Mouse (Mus musculus) skeletal muscle tissue, adult 2 months (tissue): ENCODE measurements around the gene Orc5.
A peak's percentile ranks its signal among the peaks of the same experiment; 100 is the strongest.

Experiments
- DNase-seq: peaks from one replicate; pipeline ENCODE4 v3.0.0-alpha.2; 2012; ENCODE audit warnings: low read depth, low spot score

Orc5 gene

DNA sequence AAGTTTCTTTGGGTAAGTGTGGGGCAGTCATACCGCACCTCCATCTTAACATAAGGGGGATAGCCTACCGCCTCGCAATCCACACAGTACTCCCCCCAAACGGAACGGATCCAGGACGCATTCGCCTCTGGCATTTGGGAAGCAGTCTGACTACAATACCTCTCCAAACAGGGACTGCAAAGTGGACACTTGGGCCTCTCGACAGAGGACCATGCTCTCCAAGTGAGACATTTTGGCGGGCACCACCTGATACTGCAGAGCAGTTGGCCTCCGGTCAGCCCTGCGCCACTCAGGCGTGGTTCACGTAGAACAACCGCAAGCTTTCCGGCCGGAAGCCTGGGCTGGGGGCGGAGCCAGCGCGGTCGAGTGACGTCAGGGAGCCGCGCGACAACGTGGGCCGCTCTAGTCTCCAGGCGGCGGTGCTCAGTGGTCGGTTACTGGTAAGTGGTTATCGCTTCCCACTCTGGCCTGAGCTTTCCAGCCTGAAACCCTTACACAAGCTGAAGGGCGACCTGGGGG, at the start of gene Orc5:
Gene Orc5 (minus strand): TSS at position 397 of the 519 bp plus-strand sequence.
- DNase-seq: peak; percentile 88

GRCm38 (mm10) chr5:22596981-22597380, 46.8 kb upstream of the Orc5 start:
- DNase-seq: no peak

DNA sequence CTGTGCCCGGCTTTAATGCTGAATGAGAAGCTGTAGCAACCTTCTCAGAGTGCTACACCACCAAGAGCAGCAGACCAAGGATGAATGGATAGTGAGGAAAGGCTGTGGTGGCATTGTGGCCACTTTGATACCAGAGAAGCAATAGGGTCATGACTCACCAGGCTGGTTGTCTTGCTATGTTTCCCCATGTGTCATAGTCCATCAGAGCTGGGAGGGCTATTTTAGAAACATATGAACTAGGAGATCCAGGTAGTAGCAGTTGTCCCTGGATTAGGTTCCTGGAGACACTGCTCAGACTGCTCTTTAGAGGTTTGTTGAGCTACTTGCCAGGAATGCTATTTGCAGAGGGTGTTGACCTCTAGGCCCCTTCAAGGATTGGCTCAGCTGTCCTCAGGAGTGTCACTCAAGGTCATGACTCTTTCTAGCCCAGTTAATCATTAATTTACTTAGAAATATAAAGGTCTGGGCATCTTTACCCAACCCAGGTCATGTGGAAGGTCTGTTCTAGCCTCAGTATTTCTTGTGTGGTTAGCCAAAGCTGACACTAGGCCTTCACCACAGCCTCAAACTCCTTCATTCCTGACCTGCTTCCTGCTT, 39.2 kb upstream of the Orc5 start:
- peak; percentile 1 for DNase-seq

DNA sequence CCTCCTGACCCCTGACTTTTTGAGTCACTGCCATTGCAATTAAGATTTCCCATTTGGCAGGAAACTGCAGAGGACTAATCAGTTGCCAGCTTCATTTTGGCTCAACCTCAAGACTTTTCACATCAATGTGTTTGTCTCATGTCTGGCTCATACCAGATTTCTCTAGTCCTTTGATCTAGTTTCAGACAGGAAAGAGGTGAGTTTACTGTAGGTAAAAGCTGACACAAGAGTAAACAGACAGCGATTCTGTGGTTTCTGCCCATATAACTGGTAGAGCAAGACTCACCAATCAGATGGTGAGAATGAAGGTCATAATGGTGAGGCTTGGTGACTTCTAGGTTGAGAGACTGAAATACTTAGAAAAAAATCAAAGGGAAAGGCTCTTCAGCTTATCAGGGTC, 37.3 kb upstream of the Orc5 start:
- DNase-seq: no peak

GRCm38 (mm10) chr5:22584556-22584955, 34.3 kb upstream of the Orc5 start:
- no peak for DNase-seq

DNA sequence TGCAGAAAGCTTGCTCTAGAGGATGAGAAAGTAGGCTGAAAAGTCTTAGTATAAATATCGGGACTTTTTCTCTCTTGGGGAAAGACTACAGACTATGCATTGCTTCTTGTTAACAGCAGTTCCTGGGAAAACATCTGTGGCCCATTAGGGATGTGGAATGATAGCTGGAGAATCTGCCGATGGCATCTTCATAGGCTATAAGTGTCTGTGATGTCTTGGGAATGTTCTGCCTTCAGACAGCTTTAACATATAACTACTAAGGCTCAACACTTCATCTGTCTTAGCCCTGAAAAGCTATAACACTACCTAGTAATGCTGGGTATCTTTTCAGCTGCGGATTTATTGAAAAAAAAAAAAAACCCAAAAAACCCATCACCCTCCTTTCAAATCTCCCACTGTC, 27.8 kb upstream of the Orc5 start:
- DNase-seq: no peak

DNA sequence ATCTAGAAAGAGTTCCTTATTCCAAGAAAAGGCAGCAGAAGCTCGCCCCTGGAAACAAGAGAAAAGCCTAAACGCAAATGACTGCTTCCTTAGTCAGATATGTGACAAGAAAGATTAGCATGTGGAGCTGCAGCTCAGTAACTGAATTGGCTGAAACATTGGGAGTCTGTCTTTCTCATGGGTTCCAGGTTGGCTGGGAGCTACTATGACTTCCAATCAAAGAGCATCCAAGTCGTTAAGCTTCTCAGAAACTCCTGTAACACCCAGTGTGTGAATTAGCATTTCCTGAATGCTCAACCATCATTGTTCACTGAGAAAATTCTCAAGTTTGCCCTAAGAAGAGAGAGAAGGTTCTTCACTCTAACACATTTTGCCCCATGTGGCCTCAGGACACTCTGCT, 24.5 kb upstream of the Orc5 start:
- DNase-seq: no peak

DNA sequence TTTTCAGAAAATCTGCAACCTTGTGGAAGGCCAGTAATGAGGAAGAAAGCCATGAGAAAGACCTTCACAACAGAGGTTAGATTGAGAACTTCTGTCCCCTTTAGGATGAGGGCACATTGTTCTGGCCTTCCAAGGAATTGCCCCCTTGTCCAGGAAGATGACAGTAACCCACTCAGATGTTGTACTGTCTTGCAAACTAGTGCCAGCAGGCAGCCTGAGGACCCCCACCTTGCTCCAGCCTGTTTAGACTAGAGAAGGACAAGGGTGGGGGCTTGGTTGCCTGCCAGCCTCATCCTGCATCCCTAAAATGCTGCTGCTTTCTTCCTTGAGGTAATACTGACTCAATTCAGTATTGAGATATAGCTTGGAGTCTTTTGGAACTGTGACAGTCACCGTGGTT, 23.9 kb upstream of the Orc5 start:
- DNase-seq: no peak

GRCm38 (mm10) chr5:22573696-22574095, 23.5 kb upstream of the Orc5 start:
- DNase-seq: no peak

DNA sequence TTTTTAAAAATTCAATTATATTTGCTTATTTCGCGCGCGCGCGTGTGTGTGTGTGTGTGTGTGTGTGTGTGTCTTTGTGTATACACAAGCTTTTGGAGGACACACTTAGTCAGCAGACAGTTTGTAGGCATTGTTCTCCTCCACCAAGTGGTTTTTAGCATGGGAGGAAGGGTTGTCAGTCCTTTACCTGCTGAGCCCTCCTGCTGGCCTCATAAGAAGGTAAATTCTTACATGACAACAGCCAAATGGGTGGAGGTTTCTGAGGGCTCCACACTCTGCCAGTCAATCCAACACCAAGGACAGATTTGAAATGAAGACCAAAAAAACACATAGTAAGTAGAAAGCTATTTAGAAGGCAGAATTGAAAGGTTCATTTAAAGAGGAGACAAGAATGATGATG, 22.7 kb upstream of the Orc5 start:
- DNase-seq: no peak

- DNase-seq: no peak
These were observed 22.2 kb upstream of the Orc5 start for GRCm38 (mm10) chr5:22572456-22572855.

DNA sequence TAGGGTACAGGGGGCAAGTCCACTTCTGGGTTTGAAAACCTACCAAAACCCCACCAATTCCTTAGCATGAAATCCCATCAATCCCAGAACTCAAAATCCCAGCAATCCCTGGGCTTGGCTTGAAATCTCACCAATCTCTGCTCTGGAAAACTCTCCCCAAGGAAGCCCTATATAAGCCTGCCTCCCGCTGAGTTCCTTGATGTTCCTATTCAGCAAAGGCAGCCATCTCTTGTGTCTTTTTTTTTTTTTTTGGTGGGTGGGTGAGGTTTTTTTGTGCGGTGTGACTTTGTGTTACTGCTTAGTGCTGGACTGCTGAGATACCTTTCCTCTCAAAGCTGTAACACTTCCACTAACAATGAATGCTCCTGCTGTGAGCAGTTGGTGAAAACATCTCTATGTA, 15.5 kb upstream of the Orc5 start:
- DNase-seq: no peak

DNA sequence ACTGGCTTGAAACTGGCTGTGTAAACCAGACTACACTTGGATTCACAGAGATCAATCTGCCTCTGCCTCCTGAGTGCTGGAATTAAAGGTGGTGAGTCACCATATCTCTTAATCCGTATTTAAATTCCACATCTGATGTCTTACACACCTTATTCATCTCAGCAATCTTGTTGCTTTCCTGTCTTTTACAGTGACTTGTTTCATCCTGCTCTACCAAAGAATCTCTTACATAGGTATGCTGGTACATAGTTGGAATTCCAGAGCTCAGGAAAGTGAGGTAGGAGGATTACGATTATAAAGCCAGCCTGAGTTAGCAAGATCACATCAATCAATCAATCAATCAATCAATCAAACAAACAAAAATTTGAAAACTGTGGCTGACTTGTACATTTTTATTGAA, 9.6 kb upstream of the Orc5 start:
- no peak for DNase-seq

- no peak for DNase-seq
These were observed 7.4 kb upstream of the Orc5 start for GRCm38 (mm10) chr5:22557491-22558113.

DNA sequence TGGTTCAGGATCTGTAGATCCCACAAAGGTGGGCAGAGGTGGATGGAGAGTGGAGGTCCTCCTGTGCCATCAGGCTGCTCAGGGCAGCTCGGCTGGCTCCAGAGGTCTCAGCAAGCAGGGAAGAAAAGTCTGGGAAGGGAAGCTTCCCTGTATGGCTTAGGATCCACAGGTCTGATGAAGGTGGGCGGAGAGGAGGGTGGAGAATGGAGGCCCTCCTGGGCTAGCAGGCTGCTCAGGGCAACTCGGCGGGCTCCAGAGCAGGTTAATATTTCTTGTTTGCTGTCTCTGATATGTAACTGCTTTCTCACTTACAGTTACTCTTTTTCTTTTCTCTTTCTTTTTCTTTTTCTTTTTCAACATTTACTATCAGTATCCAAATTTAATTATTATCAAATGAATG, 6.5 kb upstream of the Orc5 start:
- DNase-seq: no peak

- DNase-seq: no peak
These were observed 2.1 kb upstream of the Orc5 start for GRCm38 (mm10) chr5:22552233-22552765.

DNA sequence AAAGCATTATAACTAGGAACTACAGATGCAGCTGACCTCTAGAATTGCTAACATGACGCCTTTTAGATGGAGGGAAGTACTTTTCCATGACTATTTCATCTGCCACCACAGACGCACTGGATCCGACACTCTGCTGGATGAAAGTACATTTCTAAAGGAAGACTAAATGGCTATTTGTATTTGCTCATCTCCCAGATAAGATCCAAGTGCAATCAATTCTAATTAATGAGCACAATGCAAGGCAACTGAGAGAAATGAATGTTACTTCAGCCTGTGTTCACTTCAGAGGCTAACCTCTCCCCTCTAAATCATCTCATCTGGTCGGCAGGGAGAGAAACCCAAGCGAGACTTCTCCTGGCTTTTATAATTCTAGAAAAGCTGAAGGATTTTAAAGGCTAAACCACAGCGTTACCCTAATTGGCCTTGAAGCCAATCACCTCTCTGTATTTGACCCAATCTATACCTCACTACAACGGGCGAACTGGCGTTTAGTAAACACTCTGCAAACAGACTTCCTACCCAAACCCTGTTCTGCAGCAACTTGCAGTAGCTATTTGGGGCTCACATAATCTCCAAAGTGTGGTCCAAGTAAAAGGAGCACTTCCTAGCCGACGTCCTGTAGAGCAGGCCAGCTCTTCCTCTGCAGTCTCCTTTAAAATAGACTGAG, 730 bp downstream of the Orc5 start:
- no peak for DNase-seq

GRCm38 (mm10) chr5:22548556-22549161, 1.6 kb downstream of the Orc5 start:
- no peak for DNase-seq

GRCm38 (mm10) chr5:22546536-22546935, 3.7 kb downstream of the Orc5 start:
- DNase-seq: no peak

DNA sequence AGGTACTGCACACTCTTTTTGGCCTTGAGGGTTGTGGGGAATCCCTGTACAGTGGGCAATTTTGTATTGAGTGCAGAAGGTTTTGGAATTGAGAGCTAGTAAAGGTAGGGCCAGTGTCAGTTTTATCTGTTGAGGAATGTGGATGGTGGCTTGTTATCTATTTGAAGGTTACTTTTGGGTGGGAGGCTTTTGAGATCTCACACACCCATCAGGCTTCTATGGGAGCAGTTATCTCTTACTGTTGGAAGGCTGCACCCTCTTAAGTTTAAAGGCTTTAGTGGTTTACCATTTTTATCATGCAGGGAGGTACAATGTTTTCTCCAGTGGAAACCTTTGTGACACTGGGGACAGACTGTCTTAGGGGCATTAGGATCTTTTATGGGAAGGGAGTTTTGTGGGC, 4.9 kb downstream of the Orc5 start:
- no peak for DNase-seq

DNA sequence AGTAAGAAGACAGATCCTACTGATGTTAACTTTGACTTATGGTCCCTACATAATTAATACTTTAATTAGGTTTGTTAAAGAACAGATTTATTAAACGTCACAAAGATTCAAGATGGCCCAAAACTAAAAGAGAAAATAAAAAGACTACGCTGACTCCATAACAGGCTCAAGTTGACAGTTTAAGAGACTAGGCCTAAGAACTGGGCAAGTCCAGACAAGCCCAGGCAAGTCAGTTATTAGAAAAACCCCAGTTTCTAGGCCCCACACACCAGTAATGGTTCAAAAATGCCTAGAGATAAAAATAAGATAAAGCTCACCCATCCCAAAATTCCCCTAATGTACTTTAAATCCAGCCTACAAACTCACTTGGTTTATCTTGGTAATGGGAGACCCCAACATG, 7.6 kb downstream of the Orc5 start:
- DNase-seq: no peak

DNA sequence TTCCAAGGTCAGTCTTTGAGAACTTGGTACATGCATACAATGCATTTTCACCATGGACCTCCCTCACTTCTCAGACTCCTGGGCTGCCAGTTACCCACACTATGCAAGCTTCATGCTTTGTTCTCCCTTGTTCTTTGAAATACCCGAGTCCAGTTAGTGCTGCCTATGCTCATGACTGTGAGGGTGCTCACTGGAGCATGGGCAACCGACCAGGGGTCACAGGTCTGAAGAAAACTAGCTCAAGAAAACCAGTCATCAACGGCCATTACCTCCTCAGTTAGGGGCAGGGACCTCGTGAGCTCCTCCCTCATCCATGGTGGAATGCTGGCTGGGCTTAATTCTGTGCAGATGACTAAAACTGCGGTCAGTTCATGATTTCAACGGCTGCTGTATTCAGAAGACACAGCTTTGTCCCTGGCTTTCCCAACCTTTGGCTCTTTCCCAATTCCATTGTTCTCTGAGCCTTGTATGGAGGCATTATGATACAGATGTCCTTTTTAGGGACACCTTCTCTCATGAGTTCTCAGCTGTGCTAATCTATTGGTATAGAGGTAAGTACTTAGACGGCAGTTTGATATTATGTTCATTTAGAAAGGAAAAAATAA, 11.1 kb downstream of the Orc5 start:
- DNase-seq: no peak
